Mouse (Mus musculus) small intestine, adult 2 months (tissue): Measurements from ENCODE around the gene Itpr3. TPM values are rescaled to one million over a fixed set of nuclear protein-coding genes. Genes with fewer than 3 reads are reported as not detected.
A peak's percentile ranks its signal among the peaks of the same experiment; 100 is the strongest.

Experiments
- H3K27ac ChIP-seq: fragments of 200-500 bp; 2 replicates; pipeline ENCODE4 v1.5.1; 2012; ENCODE audit warnings: low read depth, low read length, control low read depth, inconsistent platforms; ENCODE audit not compliant: insufficient read depth
- H3K27me3 ChIP-seq: fragments of 200-500 bp; 2 replicates; pipeline ENCODE4 v1.6.1; 2012; ENCODE audit warnings: mild to moderate bottlenecking, moderate library complexity, low read length, inconsistent platforms; ENCODE audit not compliant: control insufficient read depth, insufficient read depth
- H3K36me3 ChIP-seq: fragments of 200-500 bp; 2 replicates; pipeline ENCODE4 v1.6.1; 2012; ENCODE audit warnings: mild to moderate bottlenecking, low read length, control low read depth, inconsistent platforms; ENCODE audit not compliant: control insufficient read depth, insufficient read depth
- H3K4me1 ChIP-seq: fragments of 200-500 bp; 2 replicates; pipeline ENCODE4 v1.6.1; 2012; ENCODE audit warnings: low read length, inconsistent platforms, mixed read lengths; ENCODE audit not compliant: control insufficient read depth, insufficient read depth, insufficient read length
- H3K4me3 ChIP-seq: fragments of 200-500 bp; 2 replicates; pipeline ENCODE4 v1.5.1; 2012; ENCODE audit warnings: low read depth, mild to moderate bottlenecking, control low read depth, inconsistent platforms, low read length, moderate library complexity
- CTCF ChIP-seq: fragments of 200-500 bp; IDR thresholded peaks from 2 replicates; pipeline ENCODE4 v1.5.1; 2012; ENCODE audit warnings: low read depth, mild to moderate bottlenecking, control low read depth, inconsistent platforms, low read length, moderate library complexity, mixed read lengths; ENCODE audit not compliant: insufficient replicate concordance, insufficient read length; ENCODE audit errors: extremely low read depth
- POLR2A ChIP-seq: fragments of 200-500 bp; IDR thresholded peaks from 2 replicates; pipeline ENCODE4 v1.6.1; 2012; ENCODE audit warnings: low read depth, mild to moderate bottlenecking, control low read depth, inconsistent platforms, low read length, moderate library complexity
- WGBS: fragments of 180-500 bp; shearing (Covaris S2); methylation state at CpG from one replicate; pipeline ENCODE4 v1.1.7; 2018; 5-methylcytosine and 5-hydroxymethylcytosine counted together
- polyA plus RNA-seq: library from polyadenylated mRNA; depleted of rRNA; stranded (reverse); fragments of >200 nt; gene quantifications from 2 replicates; pipeline ENCODE4 v1.2.3, GENCODE M21; 2012

Itpr3 gene
- polyA plus RNA-seq, 1 experiment, result 66.7 TPM

DNA sequence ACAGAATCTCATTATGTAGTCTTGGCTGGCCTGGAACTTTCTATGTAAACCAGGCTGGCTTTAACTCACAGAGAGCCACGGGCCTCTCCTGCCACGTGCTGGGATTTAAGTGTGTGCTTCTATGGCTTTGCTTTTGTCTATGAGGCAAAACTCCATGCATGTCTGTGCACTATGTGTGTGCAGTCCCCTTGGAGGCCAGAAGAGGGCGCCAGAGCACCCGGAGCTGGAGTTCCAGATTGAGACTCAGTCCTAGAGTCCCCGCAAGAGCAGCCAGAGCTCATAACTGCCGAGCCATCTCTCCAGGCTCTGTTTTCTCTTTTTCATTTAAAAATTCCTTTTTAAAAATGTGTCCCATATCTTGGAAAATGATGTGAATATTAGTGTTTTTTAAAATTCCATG, 20.8 kb downstream of the Itpr3 start:
- H3K4me1 ChIP-seq, result peaks cover 46% of the 10 kb centered on the region
- peaks cover 18% of the 10 kb centered on the region for H3K36me3 ChIP-seq
- WGBS, result 86% methylated on average over 6 of the region's 6 CpGs
- no peak overlapping the region for H3K4me3 ChIP-seq
- no peak overlapping the region for H3K27ac ChIP-seq
- no peaks in the 10 kb centered on the region for H3K27me3 ChIP-seq
- TF ChIP-seq CTCF, result peak; percentile 63; the same call in 1 of the 2 replicates
- no peak for TF ChIP-seq POLR2A

DNA sequence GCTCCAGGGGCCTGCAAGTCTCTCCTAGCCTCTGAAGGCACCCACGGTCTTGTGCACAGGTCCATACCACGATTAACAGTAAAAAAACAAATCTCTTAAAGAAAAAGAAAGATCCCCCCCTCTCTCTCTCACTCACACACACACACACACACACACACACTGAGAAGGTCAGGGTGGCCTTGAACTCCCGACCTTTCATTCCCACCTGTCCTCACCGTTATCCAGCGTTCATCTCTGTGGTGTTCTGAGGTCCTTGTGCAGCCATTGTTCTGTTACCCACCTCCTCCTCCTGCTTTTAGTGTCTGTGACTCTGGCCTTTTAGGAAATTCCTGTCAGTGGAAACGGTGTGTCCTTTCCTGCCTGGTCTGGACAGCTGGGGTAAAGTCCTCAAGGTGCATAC, 21.4 kb downstream of the Itpr3 start:
- Histone ChIP-seq H3K4me1 (peaks cover 46% of the 10 kb centered on the region), H3K4me3 (no peak overlapping the region), H3K27me3 (no peaks in the 10 kb centered on the region), H3K36me3 (peaks cover 14% of the 10 kb centered on the region), H3K27ac (no peak overlapping the region)
- 78% methylated on average over 6 of the region's 6 CpGs for WGBS
- TF ChIP-seq POLR2A (no peak), CTCF (no peak)

DNA sequence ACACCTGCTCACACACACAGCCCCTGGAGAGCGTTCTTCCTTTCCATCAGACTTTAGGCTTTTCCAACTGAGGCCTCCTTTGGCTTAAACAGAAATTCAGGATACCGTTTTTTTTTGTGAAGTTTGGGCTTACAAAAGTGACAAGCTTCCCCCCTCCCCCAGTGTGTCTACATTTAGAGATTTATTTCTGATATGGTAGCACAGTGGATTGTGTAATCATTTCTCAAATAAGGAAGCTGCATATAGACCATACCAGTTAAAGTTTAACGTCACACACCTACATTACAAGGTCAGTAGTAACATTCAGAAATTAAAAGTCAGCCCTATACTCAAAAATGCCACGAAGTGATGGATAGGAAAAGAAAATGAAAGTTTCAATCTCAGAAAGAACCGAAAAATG, 24.8 kb downstream of the Itpr3 start:
- Histone ChIP-seq H3K4me1 (peaks cover 35% of the 10 kb centered on the region), H3K27me3 (no peaks in the 10 kb centered on the region), H3K36me3 (peaks cover 13% of the 10 kb centered on the region), H3K27ac (peak overlapping the region; percentile 57; the same call in 1 of the 2 replicates), H3K4me3 (no peak overlapping the region)
- TF ChIP-seq CTCF, result no peak
- TF ChIP-seq POLR2A, result no peak
- 25% methylated on average over 5 of the region's 5 CpGs for WGBS

DNA sequence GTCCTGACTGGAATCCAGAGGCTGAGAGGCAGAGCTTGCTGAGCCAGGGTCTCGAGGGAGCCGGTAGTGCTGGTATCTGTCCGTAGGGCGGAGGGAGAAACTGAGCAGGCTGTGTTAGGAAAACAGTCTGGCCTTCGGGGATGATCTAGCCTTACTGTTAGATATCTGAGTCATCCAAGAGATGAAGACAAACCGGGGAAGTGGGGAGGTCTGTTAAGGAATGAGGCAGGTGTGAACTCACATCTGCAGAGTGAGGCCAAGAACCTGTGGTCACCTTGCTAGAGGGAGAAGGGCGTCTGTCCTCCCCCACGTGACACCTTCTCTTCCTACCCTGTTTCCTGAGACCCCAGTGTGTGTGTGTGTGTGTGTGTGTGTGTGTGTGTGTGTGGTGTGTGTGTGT, 25.7 kb downstream of the Itpr3 start:
- Histone ChIP-seq H3K4me1 (peaks cover 35% of the 10 kb centered on the region), H3K36me3 (peaks cover 13% of the 10 kb centered on the region), H3K27me3 (no peaks in the 10 kb centered on the region), H3K27ac (peak overlapping the region; percentile 41), H3K4me3 (no peak overlapping the region)
- TF ChIP-seq CTCF (no peak), POLR2A (no peak)
- whole genome bisulfite sequencing, result 58% methylated on average over 8 of the region's 8 CpGs

DNA sequence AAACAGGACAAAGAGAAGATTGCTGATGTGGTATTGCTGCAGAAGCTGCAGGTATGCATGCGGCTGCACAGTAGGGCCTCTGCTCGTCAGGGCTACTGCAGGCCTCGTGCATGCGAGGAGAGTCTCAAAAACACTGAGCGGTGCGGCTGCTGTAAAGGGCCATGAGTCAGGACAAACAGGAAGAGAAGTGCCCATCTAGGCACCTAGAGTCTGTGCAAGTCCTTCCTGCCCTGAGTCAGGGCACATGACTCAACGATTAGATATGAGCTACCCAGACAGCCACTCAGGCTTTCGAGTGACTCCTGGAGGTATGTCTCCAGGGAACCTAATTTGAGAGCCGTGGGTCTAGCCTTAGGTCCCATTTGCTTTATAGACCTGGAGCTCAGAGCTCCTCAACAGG, 26.5 kb downstream of the Itpr3 start:
- WGBS, result 26% methylated on average over 9 of the region's 9 CpGs
- no peak for TF ChIP-seq CTCF
- TF ChIP-seq POLR2A, result no peak
- Histone ChIP-seq H3K27me3 (no peaks in the 10 kb centered on the region), H3K36me3 (peaks cover 13% of the 10 kb centered on the region), H3K4me1 (peaks cover 35% of the 10 kb centered on the region), H3K27ac (peak overlapping the region; percentile 32; the same call in 1 of the 2 replicates), H3K4me3 (no peak overlapping the region)

DNA sequence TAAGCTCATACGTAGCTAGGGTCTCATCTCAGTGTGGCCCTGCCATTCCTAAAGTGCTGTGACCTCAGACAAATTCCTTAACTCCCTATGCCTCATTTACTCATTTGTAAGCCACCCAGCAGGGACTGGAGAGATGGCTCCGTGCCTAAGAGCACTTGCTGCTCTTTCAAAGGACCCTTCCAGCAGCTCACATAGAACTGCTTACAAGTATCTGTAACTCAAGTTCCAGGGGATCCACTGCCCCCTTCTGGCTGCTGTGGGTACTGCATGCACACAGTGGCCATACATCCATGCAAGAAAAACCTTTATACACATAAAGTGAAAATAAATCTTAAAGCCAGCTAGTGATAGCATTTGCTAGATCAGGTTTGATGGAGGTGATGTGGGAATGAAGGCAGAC, 28.6 kb downstream of the Itpr3 start:
- 79% methylated on average over 2 of the region's 2 CpGs for WGBS
- TF ChIP-seq POLR2A (no peak), CTCF (peak; percentile 84; the same call in 1 of the 2 replicates)
- Histone ChIP-seq H3K4me3 (no peak overlapping the region), H3K4me1 (peaks cover 31% of the 10 kb centered on the region), H3K36me3 (peaks cover 28% of the 10 kb centered on the region), H3K27ac (no peak overlapping the region), H3K27me3 (no peaks in the 10 kb centered on the region)

DNA sequence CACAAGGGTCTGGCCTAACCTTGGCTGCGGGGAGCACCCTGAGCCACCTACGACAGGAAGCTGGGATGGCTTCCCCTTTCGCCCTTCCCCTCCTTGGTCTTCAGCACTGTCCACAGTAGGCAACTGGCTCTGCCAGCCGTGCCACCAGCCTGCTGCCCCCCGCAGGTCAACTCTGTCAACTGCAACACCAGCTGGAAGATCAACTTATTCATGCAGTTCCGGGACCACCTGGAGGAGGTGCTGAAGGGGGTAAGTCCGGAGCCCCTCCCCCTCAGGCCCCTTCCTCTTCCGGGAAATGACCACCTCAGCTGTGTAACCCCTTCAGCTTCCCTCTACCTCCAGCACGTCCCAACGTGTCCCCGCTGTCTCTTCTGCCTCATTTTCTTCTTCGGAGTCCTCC, 30.3 kb downstream of the Itpr3 start:
- WGBS, result 68% methylated on average over 12 of the region's 12 CpGs
- Histone ChIP-seq H3K27me3 (no peaks in the 10 kb centered on the region), H3K4me3 (no peak overlapping the region), H3K4me1 (peaks cover 23% of the 10 kb centered on the region), H3K36me3 (peaks cover 42% of the 10 kb centered on the region), H3K27ac (no peak overlapping the region)
- TF ChIP-seq POLR2A (no peak), CTCF (peak; percentile 55; the same call in 1 of the 2 replicates)
